Mouse (Mus musculus): ENCODE results near the gene Acly. TPM values are rescaled to one million over a fixed set of nuclear protein-coding genes. Genes with fewer than 3 reads are reported as not detected.
"Not testable (repeated sequence)": the region's sequence is repeated elsewhere in the genome, so short reads cannot be mapped to it uniquely, and the experiment has no call there.

Gene Acly
- polyA plus RNA-seq, 1 experiment from 2014 or later = 224 TPM

DNA sequence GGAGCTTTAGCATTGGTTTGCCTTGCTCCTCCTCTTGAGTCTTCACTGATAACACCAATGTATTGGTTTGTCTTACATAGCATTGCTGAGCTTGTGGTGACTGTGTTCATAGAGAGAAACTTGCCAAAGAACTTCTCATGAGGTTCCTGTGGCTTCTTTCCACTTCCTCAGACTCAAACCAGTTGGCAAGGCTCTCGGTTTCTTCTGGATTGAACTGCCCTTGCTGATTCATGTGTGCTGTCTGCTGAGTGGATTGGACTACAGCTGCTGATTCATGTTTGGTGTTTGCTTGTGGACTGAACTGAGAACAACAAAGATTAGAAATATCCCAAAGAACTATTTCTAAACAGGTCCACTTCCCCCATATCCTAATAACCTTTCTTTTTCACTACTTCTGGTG lies 8.2 kb upstream of the Acly start:
- Histone ChIP-seq H3K9ac (no peak overlapping the region), H3K4me1 (replicated peaks; ENCODE audit: control insufficient read depth, insufficient read depth, low read length) (no peaks in the 10 kb centered on the region), H3K36me3 (replicated peaks; ENCODE audit: control insufficient read depth, insufficient read depth) (no peaks in the 10 kb centered on the region), H3K4me2 (replicated peaks) (no peak overlapping the region), H3K27ac (no peak overlapping the region), H3K27me3 (ENCODE audit: control insufficient read depth, insufficient read depth, low read length) (no peaks in the 10 kb centered on the region), H3K4me3 (replicated peaks; ENCODE audit: low read length) (no peak overlapping the region), H3K9me3 (ENCODE audit: control insufficient read depth, low read length) (no peaks in the 10 kb centered on the region)
- DNase-seq (ENCODE audit: low spot score) (no peak), ATAC-seq (ENCODE audit: low FRiP score) (no peak)
- WGBS = 91% methylated on average over 1 of the region's 1 CpGs

GRCm38 (mm10) chr11:100534821-100535220 lies 7.0 kb upstream of the Acly start:
- H3K27me3 ChIP-seq (ENCODE audit: control insufficient read depth, insufficient read depth, low read length); H3K36me3 ChIP-seq (replicated peaks; ENCODE audit: control insufficient read depth, insufficient read depth); H3K4me3 ChIP-seq (replicated peaks; ENCODE audit: low read length); H3K9me3 ChIP-seq (ENCODE audit: control insufficient read depth, low read length); ATAC-seq (ENCODE audit: low FRiP score); H3K9ac ChIP-seq; DNase-seq (ENCODE audit: low spot score); H3K4me1 ChIP-seq (replicated peaks; ENCODE audit: control insufficient read depth, insufficient read depth, low read length); H3K4me2 ChIP-seq (replicated peaks); H3K27ac ChIP-seq: not testable (repeated sequence)
- 85% methylated on average over 6 of the region's 6 CpGs for WGBS

- not testable (repeated sequence) for DNase-seq (ENCODE audit: low spot score); ATAC-seq (ENCODE audit: low FRiP score); H3K4me1 ChIP-seq (replicated peaks; ENCODE audit: control insufficient read depth, insufficient read depth, low read length); H3K9ac ChIP-seq; H3K4me3 ChIP-seq (replicated peaks; ENCODE audit: low read length); H3K4me2 ChIP-seq (replicated peaks); H3K27me3 ChIP-seq (ENCODE audit: control insufficient read depth, insufficient read depth, low read length); H3K36me3 ChIP-seq (replicated peaks; ENCODE audit: control insufficient read depth, insufficient read depth); H3K27ac ChIP-seq; H3K9me3 ChIP-seq (ENCODE audit: control insufficient read depth, low read length)
- 84% methylated on average over 2 of the region's 2 CpGs for WGBS
These were observed 6.6 kb upstream of the Acly start for GRCm38 (mm10) chr11:100534411-100534810.

DNA sequence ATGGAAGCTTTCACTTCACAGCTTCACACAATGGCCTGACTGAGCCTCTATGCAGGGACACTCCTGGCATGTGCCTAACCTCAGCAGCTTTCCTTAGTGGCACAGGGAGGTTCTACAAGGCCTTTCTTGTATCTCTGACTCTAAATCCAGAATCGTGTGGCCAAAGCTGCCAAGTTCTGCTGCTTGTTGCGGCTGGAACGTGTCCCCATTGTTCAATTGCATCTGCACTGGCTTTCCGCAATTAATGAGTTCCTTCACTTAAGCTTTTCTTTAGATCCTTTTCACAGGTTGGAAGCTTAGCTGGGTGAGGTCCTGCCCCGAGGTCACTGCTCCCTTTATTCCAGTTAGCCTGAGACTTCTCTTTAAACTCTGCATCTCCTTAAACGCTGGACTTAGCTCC lies 6.1 kb upstream of the Acly start:
- no peak overlapping the region for H3K4me3 ChIP-seq (replicated peaks; ENCODE audit: low read length)
- WGBS = 45% methylated on average over 6 of the region's 6 CpGs
- ATAC-seq (ENCODE audit: low FRiP score) (no peak), DNase-seq (ENCODE audit: low spot score) (no peak)
- no peak overlapping the region for H3K27ac ChIP-seq
- H3K9ac ChIP-seq = no peak overlapping the region
- H3K4me1 ChIP-seq (replicated peaks; ENCODE audit: control insufficient read depth, insufficient read depth, low read length) = no peaks in the 10 kb centered on the region
- H3K9me3 ChIP-seq (ENCODE audit: control insufficient read depth, low read length) = no peaks in the 10 kb centered on the region
- no peaks in the 10 kb centered on the region for H3K36me3 ChIP-seq (replicated peaks; ENCODE audit: control insufficient read depth, insufficient read depth)
- no peaks in the 10 kb centered on the region for H3K27me3 ChIP-seq (ENCODE audit: control insufficient read depth, insufficient read depth, low read length)
- H3K4me2 ChIP-seq (replicated peaks) = no peak overlapping the region

- WGBS = 24% methylated on average over 19 of the region's 19 CpGs
- Histone ChIP-seq H3K4me3 (replicated peaks; ENCODE audit: low read length) (peak overlapping the region; percentile 68), H3K4me2 (replicated peaks) (peak overlapping the region; percentile 83), H3K9me3 (ENCODE audit: control insufficient read depth, low read length) (no peaks in the 10 kb centered on the region), H3K27me3 (ENCODE audit: control insufficient read depth, insufficient read depth, low read length) (no peaks in the 10 kb centered on the region), H3K36me3 (replicated peaks; ENCODE audit: control insufficient read depth, insufficient read depth) (peaks cover 3% of the 10 kb centered on the region; the same call in 1 of the 2 replicates), H3K4me1 (replicated peaks; ENCODE audit: control insufficient read depth, insufficient read depth, low read length) (peaks cover 26% of the 10 kb centered on the region), H3K9ac (peak overlapping the region; percentile 65), H3K27ac (peak overlapping the region; percentile 88)
- DNase-seq (ENCODE audit: low spot score) (no peak), ATAC-seq (ENCODE audit: low FRiP score) (no peak)
These were observed 770 bp upstream of the Acly start for GRCm38 (mm10) chr11:100528375-100529165.

- peak; percentile 61 for DNase-seq (ENCODE audit: low spot score)
- H3K4me1 ChIP-seq (replicated peaks; ENCODE audit: control insufficient read depth, insufficient read depth, low read length) = peaks cover 26% of the 10 kb centered on the region
- peak overlapping the region; percentile 87 for H3K27ac ChIP-seq
- H3K36me3 ChIP-seq (replicated peaks; ENCODE audit: control insufficient read depth, insufficient read depth) = peaks cover 18% of the 10 kb centered on the region
- H3K9ac ChIP-seq = peak overlapping the region; percentile 76
- H3K27me3 ChIP-seq (ENCODE audit: control insufficient read depth, insufficient read depth, low read length) = no peaks in the 10 kb centered on the region
- H3K9me3 ChIP-seq (ENCODE audit: control insufficient read depth, low read length) = no peaks in the 10 kb centered on the region
- peak overlapping the region; percentile 68 for H3K4me3 ChIP-seq (replicated peaks; ENCODE audit: low read length)
- under 1% methylated on average over 26 of the region's 26 CpGs for WGBS
- peak; percentile 17; the same call in 1 of the 2 replicates for ATAC-seq (ENCODE audit: low FRiP score)
- peak overlapping the region; percentile 83 for H3K4me2 ChIP-seq (replicated peaks)
These were observed 738 bp downstream of the Acly start for GRCm38 (mm10) chr11:100527066-100527457.

- no peak for DNase-seq (ENCODE audit: low spot score)
- Histone ChIP-seq H3K27ac (peak overlapping the region; percentile 87; the same call in 1 of the 2 replicates), H3K4me3 (replicated peaks; ENCODE audit: low read length) (peak overlapping the region; percentile 68), H3K27me3 (ENCODE audit: control insufficient read depth, insufficient read depth, low read length) (no peaks in the 10 kb centered on the region), H3K36me3 (replicated peaks; ENCODE audit: control insufficient read depth, insufficient read depth) (peaks cover 26% of the 10 kb centered on the region), H3K9ac (peak overlapping the region; percentile 76), H3K4me2 (replicated peaks) (peak overlapping the region; percentile 83), H3K4me1 (replicated peaks; ENCODE audit: control insufficient read depth, insufficient read depth, low read length) (peaks cover 26% of the 10 kb centered on the region), H3K9me3 (ENCODE audit: control insufficient read depth, low read length) (no peaks in the 10 kb centered on the region)
- 5% methylated on average over 15 of the region's 15 CpGs for WGBS
- no peak for ATAC-seq (ENCODE audit: low FRiP score)
These were observed 1.6 kb downstream of the Acly start for GRCm38 (mm10) chr11:100526052-100526816.

GRCm38 (mm10) chr11:100524987-100525630 lies 2.7 kb downstream of the Acly start:
- no peak overlapping the region for H3K27ac ChIP-seq

GRCm38 (mm10) chr11:100524358-100524757 lies 3.4 kb downstream of the Acly start:
- no peaks in the 10 kb centered on the region for H3K27me3 ChIP-seq (ENCODE audit: control insufficient read depth, insufficient read depth, low read length)
- H3K4me1 ChIP-seq (replicated peaks; ENCODE audit: control insufficient read depth, insufficient read depth, low read length) = peaks cover 26% of the 10 kb centered on the region
- H3K4me3 ChIP-seq (replicated peaks; ENCODE audit: low read length) = no peak overlapping the region
- H3K27ac ChIP-seq = no peak overlapping the region
- no peak overlapping the region for H3K9ac ChIP-seq
- H3K4me2 ChIP-seq (replicated peaks) = peak overlapping the region; percentile 83; the same call in 1 of the 2 replicates
- H3K36me3 ChIP-seq (replicated peaks; ENCODE audit: control insufficient read depth, insufficient read depth) = peaks cover 45% of the 10 kb centered on the region
- no peak for DNase-seq (ENCODE audit: low spot score)
- 79% methylated on average over 5 of the region's 5 CpGs for WGBS
- ATAC-seq (ENCODE audit: low FRiP score) = no peak
- no peaks in the 10 kb centered on the region for H3K9me3 ChIP-seq (ENCODE audit: control insufficient read depth, low read length)

More at GRCm38 (mm10) chr11:100524987-100525630, 2.7 kb downstream of the Acly start:
- Histone ChIP-seq H3K4me2 (replicated peaks) (peak overlapping the region; percentile 83), H3K9me3 (ENCODE audit: control insufficient read depth, low read length) (no peaks in the 10 kb centered on the region), H3K27me3 (ENCODE audit: control insufficient read depth, insufficient read depth, low read length) (no peaks in the 10 kb centered on the region), H3K9ac (peak overlapping the region; percentile 76), H3K36me3 (replicated peaks; ENCODE audit: control insufficient read depth, insufficient read depth) (peaks cover 38% of the 10 kb centered on the region), H3K4me1 (replicated peaks; ENCODE audit: control insufficient read depth, insufficient read depth, low read length) (peaks cover 26% of the 10 kb centered on the region), H3K4me3 (replicated peaks; ENCODE audit: low read length) (peak overlapping the region; percentile 68)
- 48% methylated on average over 11 of the region's 11 CpGs for WGBS
- DNase-seq (ENCODE audit: low spot score) = no peak
- no peak for ATAC-seq (ENCODE audit: low FRiP score)

All from hindbrain, embryonic 14.5 days (tissue).